Mouse (Mus musculus) ovary, postnatal 36 days (tissue): ENCODE measurements around the gene Spred2.
"Not testable (repeated sequence)": the region's sequence is repeated elsewhere in the genome, so short reads cannot be mapped to it uniquely, and the experiment has no call there.

Source experiments
- DNase-seq: peaks from one replicate; pipeline ENCODE4 v3.0.0; 2022; ENCODE audit warnings: low spot score, mixed read lengths

Spred2 gene

DNA sequence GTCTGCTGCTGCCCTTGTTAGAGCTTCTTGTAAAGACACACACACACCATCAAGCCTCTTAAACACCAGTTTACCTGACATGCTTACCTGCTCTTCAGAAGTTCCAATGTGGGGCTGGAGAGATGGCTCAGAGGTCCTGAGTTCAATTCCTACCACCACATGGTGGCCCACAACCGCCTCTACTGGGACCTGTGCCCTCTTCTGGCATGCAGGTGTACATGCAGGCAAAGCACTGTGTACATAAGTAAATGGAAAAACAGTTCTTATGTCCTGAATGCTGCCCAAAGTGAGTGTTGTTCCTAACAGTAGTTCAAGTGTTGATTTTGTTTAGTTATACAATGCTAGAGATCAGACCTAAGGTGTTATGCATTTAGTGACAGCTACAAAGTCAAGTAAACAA is 132.0 kb downstream of the Spred2 start:
- no peak for DNase-seq

DNA sequence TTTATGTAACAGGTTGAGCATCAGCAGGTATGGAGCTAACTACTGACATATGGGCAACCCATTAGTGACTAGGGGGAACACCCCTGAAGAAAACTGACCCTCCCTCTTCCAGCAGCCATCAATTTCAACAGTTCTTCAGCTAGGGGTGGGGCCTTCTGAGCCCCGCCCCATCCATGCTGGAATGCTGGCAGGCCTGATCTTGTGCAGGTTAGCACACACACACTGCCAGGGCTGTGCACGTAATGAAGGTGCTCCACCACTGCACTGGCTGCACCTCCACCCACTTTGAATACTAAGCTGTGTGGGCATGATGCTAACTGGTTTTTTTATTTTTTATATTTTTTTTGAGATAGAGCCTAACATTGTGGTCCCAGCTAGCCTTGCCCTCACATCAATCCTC is 133.3 kb downstream of the Spred2 start:
- DNase-seq, result no peak

DNA sequence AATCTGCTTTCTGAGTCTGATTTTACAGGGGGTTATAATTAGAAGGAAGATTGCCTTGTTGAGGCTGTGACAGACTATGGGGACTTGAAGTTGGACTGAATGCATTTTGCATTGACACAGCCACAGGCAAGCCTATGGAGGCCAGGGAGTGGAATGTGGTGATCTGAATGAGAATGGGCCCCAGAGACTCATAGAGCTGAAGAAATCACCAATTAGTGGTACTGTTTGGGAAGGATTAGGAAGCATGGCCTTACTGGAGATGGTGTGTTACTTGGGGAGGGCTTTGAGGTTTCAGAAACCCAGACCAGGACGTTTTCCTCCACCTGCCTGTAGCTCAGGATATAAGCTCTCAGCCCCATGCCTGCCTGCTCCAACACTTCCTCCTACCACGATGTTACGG is 135.6 kb downstream of the Spred2 start:
- no peak for DNase-seq

DNA sequence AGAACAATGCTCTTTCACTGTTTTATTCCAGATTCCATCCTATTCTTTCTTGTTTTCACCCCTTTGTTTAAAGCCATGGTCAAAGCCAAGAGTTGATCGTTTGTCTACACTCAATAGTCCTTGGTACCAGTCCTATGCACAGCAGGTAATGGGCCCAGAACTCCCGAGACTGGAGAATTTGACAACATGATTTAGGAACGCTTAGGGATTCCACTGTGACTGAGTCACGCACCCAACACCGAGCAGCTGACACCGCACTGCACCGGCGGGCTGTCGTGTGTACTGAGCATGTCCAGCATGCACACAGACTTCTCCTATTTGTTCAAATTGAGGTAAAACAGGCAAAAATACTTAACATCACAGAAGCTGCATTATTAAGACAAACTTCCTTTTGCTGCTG is 138.6 kb downstream of the Spred2 start:
- DNase-seq, result not testable (repeated sequence)

DNA sequence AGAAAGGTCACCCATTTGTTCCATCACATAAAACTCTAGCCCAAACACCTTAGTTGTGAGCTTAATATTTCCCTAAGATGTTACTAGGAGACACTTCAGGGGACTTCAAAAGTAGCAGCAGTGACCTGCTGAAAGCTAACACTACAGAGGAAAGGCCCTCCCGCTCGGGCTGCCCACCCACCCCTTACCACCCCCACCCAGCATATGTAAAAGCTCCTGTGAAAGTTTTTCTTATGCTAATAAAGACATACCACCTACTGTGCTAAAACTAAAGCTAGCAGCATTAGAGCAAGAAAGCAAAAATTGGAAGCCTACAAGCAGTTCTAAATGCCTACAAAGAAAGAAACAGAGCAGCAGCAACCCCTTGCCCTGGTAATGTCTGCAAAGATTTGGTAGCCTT is 139.9 kb downstream of the Spred2 start:
- DNase-seq, result not testable (repeated sequence)

DNA sequence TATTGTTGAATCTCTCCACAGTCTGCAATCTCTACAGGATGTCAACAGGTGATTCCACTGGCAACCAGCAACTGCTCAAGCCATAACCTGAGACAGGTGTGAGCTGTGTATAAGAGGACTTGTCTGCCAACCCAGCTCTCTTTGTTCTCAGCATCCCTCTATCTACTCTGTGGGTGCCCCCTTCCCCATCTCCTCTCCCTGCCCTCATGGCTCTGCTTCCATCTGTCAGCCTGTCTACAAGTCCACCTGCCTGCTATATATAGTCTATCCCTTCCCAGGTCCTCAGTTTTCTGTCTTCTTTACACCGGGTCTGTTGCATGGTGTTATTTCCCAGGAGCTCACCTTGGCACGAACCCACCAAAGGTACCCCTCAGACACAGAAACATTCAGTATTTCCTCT is 140.8 kb downstream of the Spred2 start:
- no peak for DNase-seq

DNA sequence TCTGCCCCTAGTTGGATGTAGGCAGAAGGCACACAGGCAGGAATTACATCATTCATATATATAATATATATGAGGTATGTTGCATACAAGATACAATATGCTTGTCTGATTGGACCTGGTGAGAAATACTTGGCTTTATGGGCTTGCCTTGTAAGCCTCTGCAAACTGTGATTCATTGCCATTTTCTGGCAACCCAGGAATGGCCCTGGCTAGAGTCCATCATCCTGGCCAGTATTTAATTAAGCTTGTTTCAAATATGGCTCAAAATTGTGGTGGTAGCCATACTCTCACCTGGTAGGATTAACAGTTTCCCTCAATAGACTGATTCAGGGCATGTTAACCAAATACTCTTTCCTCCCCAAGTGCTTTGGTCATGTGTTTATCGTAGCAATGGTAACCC is 141.9 kb downstream of the Spred2 start:
- DNase-seq, result no peak

DNA sequence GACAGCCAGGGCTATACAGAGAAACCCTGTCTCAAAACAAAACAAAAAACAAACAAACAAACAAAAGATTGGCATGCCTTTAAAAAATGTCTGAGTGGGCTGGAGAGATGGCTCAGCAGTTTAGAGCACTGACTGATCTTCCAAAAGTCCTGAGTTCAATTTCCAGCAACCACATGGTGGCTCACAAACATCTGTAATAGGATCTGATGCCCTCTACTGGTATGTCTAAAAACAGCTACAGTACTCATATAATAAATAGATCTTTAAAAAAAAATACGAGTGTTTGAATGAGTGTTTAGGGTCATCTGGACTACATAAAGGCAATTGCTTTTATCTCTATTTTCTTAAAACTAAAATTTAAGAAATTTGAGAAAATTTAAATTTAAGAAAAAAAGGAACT is 143.3 kb downstream of the Spred2 start:
- DNase-seq, result no peak

DNA sequence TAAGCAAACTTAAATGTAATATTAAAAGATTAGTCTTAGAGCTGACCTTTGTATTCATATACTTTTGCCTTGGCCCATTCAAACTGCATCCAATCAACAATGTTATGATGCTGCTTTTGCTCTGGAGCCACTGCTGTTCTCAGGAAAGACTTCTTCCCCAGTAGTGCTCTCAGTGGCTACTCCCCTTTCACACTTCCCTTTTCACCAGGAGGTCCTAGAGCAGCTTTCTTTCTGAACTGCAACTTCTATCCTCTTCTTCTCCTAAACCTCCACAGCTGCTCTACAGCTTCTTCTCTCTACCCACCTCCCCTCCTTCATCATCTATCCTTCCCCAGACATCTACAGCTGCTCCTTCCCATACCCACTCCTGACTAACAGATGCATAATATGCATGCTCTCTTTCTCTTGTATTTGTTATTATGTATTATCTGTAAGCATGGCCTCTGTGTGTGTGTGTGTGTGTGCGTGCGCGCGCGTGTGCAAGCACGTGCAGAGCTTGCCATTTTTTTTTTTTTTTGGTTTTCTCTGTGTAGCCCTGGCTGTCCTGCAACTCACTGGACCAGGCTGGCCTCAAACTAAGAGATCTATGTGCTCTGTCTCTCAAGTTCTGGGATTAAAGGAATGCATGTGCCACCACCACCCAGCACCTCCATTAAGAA is 144.3 kb downstream of the Spred2 start:
- DNase-seq, result no peak

DNA sequence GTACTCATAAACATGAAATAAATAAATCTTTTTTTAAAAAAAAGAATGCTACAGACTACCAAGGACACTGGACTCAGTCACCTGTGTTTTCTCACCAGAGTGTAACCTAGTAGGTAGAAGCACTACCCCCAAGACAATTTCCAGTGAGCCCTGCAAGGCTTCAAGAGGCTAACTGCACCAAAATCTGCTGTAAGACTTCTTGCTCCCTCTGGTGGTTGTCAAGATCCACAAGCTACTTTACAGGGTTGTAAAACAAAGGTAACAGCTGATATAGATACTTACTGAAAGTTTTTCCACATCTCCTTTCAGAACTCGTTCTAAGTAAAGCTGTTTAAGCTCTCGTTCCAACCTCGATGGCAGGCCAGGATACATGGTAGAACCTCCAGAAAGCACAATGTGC is 148.0 kb downstream of the Spred2 start:
- no peak for DNase-seq

DNA sequence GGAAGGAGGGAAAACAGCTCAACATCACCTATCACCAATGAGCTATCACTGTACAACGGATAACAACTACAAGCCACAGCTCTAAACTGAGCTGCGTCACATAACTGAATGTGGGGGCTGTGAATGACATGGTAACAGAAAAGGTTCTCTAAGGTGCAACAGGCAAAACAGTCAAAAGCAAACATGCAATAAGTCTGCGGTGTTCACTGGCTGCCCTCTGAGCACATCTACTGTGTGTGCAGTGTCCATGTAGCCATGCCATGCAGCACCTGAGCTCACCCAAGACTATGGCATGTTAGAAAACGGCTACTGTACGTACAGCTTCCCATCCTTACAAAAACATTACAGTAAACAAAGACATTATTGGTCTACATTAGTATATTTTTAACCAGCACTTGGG is 148.7 kb downstream of the Spred2 start:
- no peak for DNase-seq
